Mouse (Mus musculus) spleen, adult 10 weeks (tissue): ENCODE data around the gene Lyplal1. TPM values are rescaled to one million over a fixed set of nuclear protein-coding genes. Genes with fewer than 3 reads are reported as not detected.

Source experiments
- polyA plus RNA-seq: library from polyadenylated mRNA; stranded (reverse); fragments of 350-450 nt; fragmentation: Illumina TruSeq; extraction: RNeasy Lipid Tissue Mini Kit (QIAGEN cat#74804); gene quantifications from one replicate; pipeline ENCODE4 v1.2.3, GENCODE M21; 2015; ENCODE audit warnings: low replicate concordance; ENCODE audit not compliant: insufficient read depth

Lyplal1 gene
- 1.3 TPM for polyA plus RNA-seq

GRCm38 (mm10) chr1:186116701-186117488 is at the start of gene Lyplal1:
TSS of gene Lyplal1 (minus strand) at chr1:186117310.

